Mouse (Mus musculus): ENCODE results near the gene Pdk1. TPM values are rescaled to one million over a fixed set of nuclear protein-coding genes. Genes with fewer than 3 reads are reported as not detected.
"Not testable (repeated sequence)": the region's sequence is repeated elsewhere in the genome, so short reads cannot be mapped to it uniquely, and the experiment has no call there.

Pdk1 gene
- polyA plus RNA-seq, 1 experiment: 1.1 TPM

GRCm38 (mm10) chr2:71852161-71852560 lies 20.9 kb upstream of the Pdk1 start:
- TF ChIP-seq CTCF (IDR thresholded peaks at IDR 0.05; ENCODE audit: control insufficient read depth, insufficient read depth, insufficient read length): peak; percentile 7
- H3K79me2 ChIP-seq (ENCODE audit: control insufficient read depth, insufficient read depth); H3ac ChIP-seq (ENCODE audit: control insufficient read depth, insufficient read length, low read depth); H3K4me3 ChIP-seq (ENCODE audit: insufficient read depth, poor library complexity, severe bottlenecking); H3K79me3 ChIP-seq (ENCODE audit: low read depth); H3K27me3 ChIP-seq (ENCODE audit: control insufficient read depth, insufficient read depth, insufficient read length): not testable (repeated sequence)
- H3K36me3 ChIP-seq (ENCODE audit: control insufficient read depth, insufficient read depth): peaks cover 34% of the 10 kb centered on the region

GRCm38 (mm10) chr2:71855076-71855475 lies 17.9 kb upstream of the Pdk1 start:
- Histone ChIP-seq H3K36me3 (ENCODE audit: control insufficient read depth, insufficient read depth) (peaks cover 10% of the 10 kb centered on the region), H3K79me2 (ENCODE audit: control insufficient read depth, insufficient read depth) (no peaks in the 10 kb centered on the region), H3ac (ENCODE audit: control insufficient read depth, insufficient read length, low read depth) (no peak overlapping the region), H3K27me3 (ENCODE audit: control insufficient read depth, insufficient read depth, insufficient read length) (no peaks in the 10 kb centered on the region), H3K79me3 (ENCODE audit: low read depth) (no peaks in the 10 kb centered on the region), H3K4me3 (ENCODE audit: insufficient read depth, poor library complexity, severe bottlenecking) (no peak overlapping the region)
- TF ChIP-seq CTCF (IDR thresholded peaks at IDR 0.05; ENCODE audit: control insufficient read depth, insufficient read depth, insufficient read length): no peak
- no peak for TF ChIP-seq CEBPB (IDR thresholded peaks at IDR 0.05; ENCODE audit: low read depth)
- TF ChIP-seq MYOG (IDR thresholded peaks at IDR 0.05; ENCODE audit: control insufficient read depth, extremely low read depth, insufficient read length): no peak
- no peak for TF ChIP-seq FOSL1 (IDR thresholded peaks at IDR 0.05; ENCODE audit: insufficient read depth, low read length, poor library complexity, severe bottlenecking)
- no peak for TF ChIP-seq MAX (IDR thresholded peaks at IDR 0.05)
- no peak for TF ChIP-seq USF1 (IDR thresholded peaks at IDR 0.05; ENCODE audit: low read depth)
- TF ChIP-seq MYOD1 (IDR thresholded peaks at IDR 0.05; ENCODE audit: control insufficient read depth, insufficient read length, low read depth): no peak

- no peak for TF ChIP-seq USF1 (IDR thresholded peaks at IDR 0.05; ENCODE audit: low read depth)
- TF ChIP-seq MAX (IDR thresholded peaks at IDR 0.05): no peak
- no peak for TF ChIP-seq CEBPB (IDR thresholded peaks at IDR 0.05; ENCODE audit: low read depth)
- no peak for TF ChIP-seq FOSL1 (IDR thresholded peaks at IDR 0.05; ENCODE audit: insufficient read depth, low read length, poor library complexity, severe bottlenecking)
- no peak for TF ChIP-seq CTCF (IDR thresholded peaks at IDR 0.05; ENCODE audit: control insufficient read depth, insufficient read depth, insufficient read length)
- TF ChIP-seq MYOG (IDR thresholded peaks at IDR 0.05; ENCODE audit: control insufficient read depth, extremely low read depth, insufficient read length): no peak
- TF ChIP-seq MYOD1 (IDR thresholded peaks at IDR 0.05; ENCODE audit: control insufficient read depth, insufficient read length, low read depth): no peak
- Histone ChIP-seq H3K27me3 (ENCODE audit: control insufficient read depth, insufficient read depth, insufficient read length) (no peaks in the 10 kb centered on the region), H3K79me3 (ENCODE audit: low read depth) (no peaks in the 10 kb centered on the region)
Observed at GRCm38 (mm10) chr2:71863531-71864173, 9.4 kb upstream of the Pdk1 start.

GRCm38 (mm10) chr2:71865022-71865421 lies 8.0 kb upstream of the Pdk1 start:
- no peaks in the 10 kb centered on the region for H3K79me3 ChIP-seq (ENCODE audit: low read depth)
- no peaks in the 10 kb centered on the region for H3K27me3 ChIP-seq (ENCODE audit: control insufficient read depth, insufficient read depth, insufficient read length)
- H3K36me3 ChIP-seq (ENCODE audit: control insufficient read depth, insufficient read depth): no peaks in the 10 kb centered on the region
- TF ChIP-seq MAX (IDR thresholded peaks at IDR 0.05) (no peak), MYOD1 (IDR thresholded peaks at IDR 0.05; ENCODE audit: control insufficient read depth, insufficient read length, low read depth) (no peak), MYOG (IDR thresholded peaks at IDR 0.05; ENCODE audit: control insufficient read depth, extremely low read depth, insufficient read length) (no peak), FOSL1 (IDR thresholded peaks at IDR 0.05; ENCODE audit: insufficient read depth, low read length, poor library complexity, severe bottlenecking) (no peak), CEBPB (IDR thresholded peaks at IDR 0.05; ENCODE audit: low read depth) (no peak), USF1 (IDR thresholded peaks at IDR 0.05; ENCODE audit: low read depth) (no peak), CTCF (IDR thresholded peaks at IDR 0.05; ENCODE audit: control insufficient read depth, insufficient read depth, insufficient read length) (no peak)
- no peak overlapping the region for H3ac ChIP-seq (ENCODE audit: control insufficient read depth, insufficient read length, low read depth)
- no peaks in the 10 kb centered on the region for H3K79me2 ChIP-seq (ENCODE audit: control insufficient read depth, insufficient read depth)
- H3K4me3 ChIP-seq (ENCODE audit: insufficient read depth, poor library complexity, severe bottlenecking): no peak overlapping the region

More at GRCm38 (mm10) chr2:71863531-71864173, 9.4 kb upstream of the Pdk1 start:
- Histone ChIP-seq H3K4me3 (ENCODE audit: insufficient read depth, poor library complexity, severe bottlenecking) (no peak overlapping the region), H3K36me3 (ENCODE audit: control insufficient read depth, insufficient read depth) (no peaks in the 10 kb centered on the region), H3K79me2 (ENCODE audit: control insufficient read depth, insufficient read depth) (no peaks in the 10 kb centered on the region), H3ac (ENCODE audit: control insufficient read depth, insufficient read length, low read depth) (no peak overlapping the region)

GRCm38 (mm10) chr2:71865935-71866334 lies 7.1 kb upstream of the Pdk1 start:
- Histone ChIP-seq H3ac (ENCODE audit: control insufficient read depth, insufficient read length, low read depth) (no peak overlapping the region), H3K4me3 (ENCODE audit: insufficient read depth, poor library complexity, severe bottlenecking) (no peak overlapping the region), H3K79me2 (ENCODE audit: control insufficient read depth, insufficient read depth) (no peaks in the 10 kb centered on the region), H3K36me3 (ENCODE audit: control insufficient read depth, insufficient read depth) (no peaks in the 10 kb centered on the region), H3K27me3 (ENCODE audit: control insufficient read depth, insufficient read depth, insufficient read length) (no peaks in the 10 kb centered on the region), H3K79me3 (ENCODE audit: low read depth) (no peaks in the 10 kb centered on the region)
- TF ChIP-seq MAX (IDR thresholded peaks at IDR 0.05): no peak
- no peak for TF ChIP-seq USF1 (IDR thresholded peaks at IDR 0.05; ENCODE audit: low read depth)
- TF ChIP-seq FOSL1 (IDR thresholded peaks at IDR 0.05; ENCODE audit: insufficient read depth, low read length, poor library complexity, severe bottlenecking): no peak
- TF ChIP-seq MYOD1 (IDR thresholded peaks at IDR 0.05; ENCODE audit: control insufficient read depth, insufficient read length, low read depth): no peak
- TF ChIP-seq MYOG (IDR thresholded peaks at IDR 0.05; ENCODE audit: control insufficient read depth, extremely low read depth, insufficient read length): no peak

- H3K79me2 ChIP-seq (ENCODE audit: control insufficient read depth, insufficient read depth): no peaks in the 10 kb centered on the region
- H3K79me3 ChIP-seq (ENCODE audit: low read depth): no peaks in the 10 kb centered on the region
- no peaks in the 10 kb centered on the region for H3K27me3 ChIP-seq (ENCODE audit: control insufficient read depth, insufficient read depth, insufficient read length)
- H3K36me3 ChIP-seq (ENCODE audit: control insufficient read depth, insufficient read depth): no peaks in the 10 kb centered on the region
- TF ChIP-seq CEBPB (IDR thresholded peaks at IDR 0.05; ENCODE audit: low read depth) (no peak), CTCF (IDR thresholded peaks at IDR 0.05; ENCODE audit: control insufficient read depth, insufficient read depth, insufficient read length) (no peak), MYOD1 (IDR thresholded peaks at IDR 0.05; ENCODE audit: control insufficient read depth, insufficient read length, low read depth) (no peak), USF1 (IDR thresholded peaks at IDR 0.05; ENCODE audit: low read depth) (no peak), MAX (IDR thresholded peaks at IDR 0.05) (no peak)
- H3K4me3 ChIP-seq (ENCODE audit: insufficient read depth, poor library complexity, severe bottlenecking): no peak overlapping the region
- no peak overlapping the region for H3ac ChIP-seq (ENCODE audit: control insufficient read depth, insufficient read length, low read depth)
Observed at GRCm38 (mm10) chr2:71866565-71866964, 6.5 kb upstream of the Pdk1 start.

All from C2C12 (cell line).